Mouse (Mus musculus): ENCODE measurements around the gene Eepd1. TPM values are rescaled to one million over a fixed set of nuclear protein-coding genes. Genes with fewer than 3 reads are reported as not detected.

The Eepd1 gene
- total RNA-seq, 2 experiments from 2014 or later: 16.1 to 17.6 TPM

GRCm38 (mm10) chr9:25486246-25486807, 5.0 kb downstream of the Eepd1 start:
- intact Hi-C loops (cut with DNase I): no loop called here
- no peak for DNase-seq (ENCODE audit: low spot score in 2 of 2)

GRCm38 (mm10) chr9:25487446-25488110, 6.2 kb downstream of the Eepd1 start:
- intact Hi-C loops (cut with DNase I): no loop called here
- DNase-seq (ENCODE audit: low spot score in 2 of 2): no peak

- no peak for DNase-seq (ENCODE audit: low spot score in 2 of 2)
- intact Hi-C loops (cut with DNase I): no loop called here
These were observed 7.2 kb downstream of the Eepd1 start for GRCm38 (mm10) chr9:25488581-25488980.

GRCm38 (mm10) chr9:25489221-25489960, 8.0 kb downstream of the Eepd1 start:
- intact Hi-C loops (cut with DNase I): no loop called here
- DNase-seq (ENCODE audit: low spot score in 2 of 2): no peak

- DNase-seq (ENCODE audit: low spot score in 2 of 2): no peak
- intact Hi-C loops (cut with DNase I): no loop called here
These were observed 9.2 kb downstream of the Eepd1 start for GRCm38 (mm10) chr9:25490278-25491145.

GRCm38 (mm10) chr9:25493918-25494317, 12.6 kb downstream of the Eepd1 start:
- no peak for DNase-seq (ENCODE audit: low spot score in 2 of 2)
- intact Hi-C loops (cut with DNase I): no loop called here

- no peak for DNase-seq (ENCODE audit: low spot score in 2 of 2)
- intact Hi-C loops (cut with DNase I): no loop called here
These were observed 14.3 kb downstream of the Eepd1 start for GRCm38 (mm10) chr9:25495601-25496000.

GRCm38 (mm10) chr9:25496196-25496595, 14.8 kb downstream of the Eepd1 start:
- intact Hi-C loops (cut with DNase I): no loop called here

GRCm38 (mm10) chr9:25496703-25497102, 15.4 kb downstream of the Eepd1 start:
- intact Hi-C loops (cut with DNase I): no loop called here

More at GRCm38 (mm10) chr9:25496196-25496595, 14.8 kb downstream of the Eepd1 start:
- DNase-seq (ENCODE audit: low spot score in 2 of 2): no peak

GRCm38 (mm10) chr9:25498770-25499169, 17.4 kb downstream of the Eepd1 start:
- intact Hi-C loops (cut with DNase I): no loop called here
- DNase-seq (ENCODE audit: low spot score in 2 of 2): no peak

More at GRCm38 (mm10) chr9:25496703-25497102, 15.4 kb downstream of the Eepd1 start:
- no peak for DNase-seq (ENCODE audit: low spot score in 2 of 2)

GRCm38 (mm10) chr9:25499306-25499705, 18.0 kb downstream of the Eepd1 start:
- DNase-seq (ENCODE audit: low spot score in 2 of 2): no peak
- intact Hi-C loops (cut with DNase I): no loop called here

- no peak for DNase-seq (ENCODE audit: low spot score in 2 of 2)
- intact Hi-C loops (cut with DNase I): no loop called here
These were observed 18.7 kb downstream of the Eepd1 start for GRCm38 (mm10) chr9:25500031-25500430.

GRCm38 (mm10) chr9:25508825-25509224, 27.5 kb downstream of the Eepd1 start:
- no peak for DNase-seq (ENCODE audit: low spot score in 2 of 2)
- intact Hi-C loops (cut with DNase I): no loop called here

GRCm38 (mm10) chr9:25510572-25510971, 29.2 kb downstream of the Eepd1 start:
- peak; percentile 54 to 67 for DNase-seq (ENCODE audit: low spot score in 2 of 2)
- intact Hi-C loops (cut with DNase I): no loop called here

GRCm38 (mm10) chr9:25513050-25513449, 31.7 kb downstream of the Eepd1 start:
- peak in 1 of 2 experiments; percentile 46 for DNase-seq (ENCODE audit: low spot score in 2 of 2)
- intact Hi-C loops (cut with DNase I): no loop called here

- intact Hi-C loops (cut with DNase I): no loop called here
- DNase-seq (ENCODE audit: low spot score in 2 of 2): no peak
These were observed 32.2 kb downstream of the Eepd1 start for GRCm38 (mm10) chr9:25513556-25513955.

- intact Hi-C loops (cut with DNase I): no loop called here
- no peak for DNase-seq (ENCODE audit: low spot score in 2 of 2)
These were observed 35.3 kb downstream of the Eepd1 start for GRCm38 (mm10) chr9:25516640-25517039.

- DNase-seq (ENCODE audit: low spot score in 2 of 2): no peak
- intact Hi-C loops (cut with DNase I): no loop called here
These were observed 36.6 kb downstream of the Eepd1 start for GRCm38 (mm10) chr9:25517982-25518381.

- intact Hi-C loops (cut with DNase I): no loop called here
- peak; percentile 30 to 62 for DNase-seq (ENCODE audit: low spot score in 2 of 2)
These were observed 37.8 kb downstream of the Eepd1 start for GRCm38 (mm10) chr9:25519193-25519592.

GRCm38 (mm10) chr9:25520826-25521225, 39.5 kb downstream of the Eepd1 start:
- DNase-seq (ENCODE audit: low spot score in 2 of 2): no peak
- intact Hi-C loops (cut with DNase I): no loop called here
